Mouse (Mus musculus): ENCODE data around the gene Abca6.

- no peak for TF ChIP-seq CTCF (IDR thresholded peaks at IDR 0.05; ENCODE audit: control insufficient read depth, insufficient read depth, low read length)
- no peak for TF ChIP-seq POLR2A (IDR thresholded peaks at IDR 0.05; ENCODE audit: borderline replicate concordance, control insufficient read depth, low read depth, low read length)
Observed at GRCm38 (mm10) chr11:110165822-110166221, 85.8 kb downstream of the Abca6 start.

Data from bone marrow, adult 2 months (tissue).